Mouse (Mus musculus) kidney, embryonic 14.5 days (tissue): ENCODE measurements at regions not wholly inside any gene's neighbourhood (a gene's known extent, or its start where the extent isn't known, plus 50 kb on each side); places are given as distances from the start of the nearest gene placed in this dataset.

Source experiments
- ATAC-seq: fragments of 200-750 bp; cut with Nextera tagmentation; 2 replicates; pipeline ENCODE4 v1.8.0; 2017; ENCODE audit warnings: moderate number of reproducible peaks, mild to moderate bottlenecking, moderate TSS enrichment, moderate library complexity; ENCODE audit not compliant: low FRiP score, low TSS enrichment
- H3K27ac ChIP-seq: fragments of 300-500 bp; sonication (generic); 2 replicates; pipeline ENCODE4 v1.5.1; 2014; ENCODE audit warnings: low read depth, mild to moderate bottlenecking, low read length, moderate library complexity, mixed read lengths
- H3K27me3 ChIP-seq: fragments of 300-500 bp; sonication (generic); 2 replicates; pipeline ENCODE4 v1.6.1; 2014; ENCODE audit warnings: mild to moderate bottlenecking, low read length; ENCODE audit not compliant: control insufficient read depth, insufficient read depth
- H3K36me3 ChIP-seq: fragments of 300-500 bp; sonication (generic); 2 replicates; pipeline ENCODE4 v1.6.1; 2014; ENCODE audit warnings: low read length, mixed read lengths; ENCODE audit not compliant: control insufficient read depth, insufficient read depth
- H3K4me1 ChIP-seq: fragments of 300-500 bp; sonication (generic); 2 replicates; pipeline ENCODE4 v1.6.1; 2014; ENCODE audit warnings: low read length, mixed read lengths; ENCODE audit not compliant: control insufficient read depth, insufficient read depth
- H3K4me2 ChIP-seq: fragments of 300-500 bp; sonication (generic); replicated peaks from 2 replicates; pipeline ENCODE4 v1.6.1; 2014; ENCODE audit warnings: low read depth, mild to moderate bottlenecking, low read length
- H3K4me3 ChIP-seq: fragments of 300-500 bp; sonication (generic); 2 replicates; pipeline ENCODE4 v1.5.1; 2014; ENCODE audit warnings: mild to moderate bottlenecking, low read length
- H3K9ac ChIP-seq: fragments of 300-500 bp; sonication (generic); 2 replicates; pipeline ENCODE4 v1.6.1; 2014; ENCODE audit warnings: low read depth, mild to moderate bottlenecking, low read length, moderate library complexity
- H3K9me3 ChIP-seq: fragments of 300-500 bp; sonication (generic); 2 replicates; pipeline ENCODE4 v1.6.1; 2016; ENCODE audit warnings: low read length; ENCODE audit not compliant: control insufficient read depth
- WGBS: fragments of 180-500 bp; shearing (Covaris S2); extraction: QIAGEN DNeasy Blood & Tissue Kit; methylation state at CpG from one replicate; pipeline ENCODE4 v1.1.7; 2014; 5-methylcytosine and 5-hydroxymethylcytosine counted together

- peak; percentile 76; the same call in 1 of the 2 replicates for ATAC-seq
- 50% methylated on average over 3 of the region's 3 CpGs for WGBS
- no peaks in the 10 kb centered on the region for H3K36me3 ChIP-seq
Measured at GRCm38 (mm10) chrX:76077781-76078180, 186.3 kb upstream of the Cldn34b3 start.

GRCm38 (mm10) chrX:76082670-76083069, 181.4 kb upstream of the Cldn34b3 start:
- ATAC-seq: peak; percentile 49; the same call in 1 of the 2 replicates
- no peak overlapping the region for H3K4me2 ChIP-seq
- no peaks in the 10 kb centered on the region for H3K36me3 ChIP-seq
- WGBS: 75% methylated on average over 4 of the region's 4 CpGs
- H3K9me3 ChIP-seq: no peaks in the 10 kb centered on the region
- no peaks in the 10 kb centered on the region for H3K27me3 ChIP-seq
- no peaks in the 10 kb centered on the region for H3K4me1 ChIP-seq
- no peak overlapping the region for H3K9ac ChIP-seq
- H3K27ac ChIP-seq: no peak overlapping the region
- H3K4me3 ChIP-seq: no peak overlapping the region

More at GRCm38 (mm10) chrX:76077781-76078180, 186.3 kb upstream of the Cldn34b3 start:
- Histone ChIP-seq H3K4me1 (no peaks in the 10 kb centered on the region), H3K9me3 (no peaks in the 10 kb centered on the region), H3K4me2 (no peak overlapping the region), H3K9ac (no peak overlapping the region), H3K27ac (no peak overlapping the region), H3K4me3 (no peak overlapping the region), H3K27me3 (no peaks in the 10 kb centered on the region)

- no peaks in the 10 kb centered on the region for H3K4me1 ChIP-seq
- H3K4me3 ChIP-seq: no peak overlapping the region
- H3K27me3 ChIP-seq: no peaks in the 10 kb centered on the region
- no peak overlapping the region for H3K4me2 ChIP-seq
- H3K9ac ChIP-seq: no peak overlapping the region
- H3K9me3 ChIP-seq: no peaks in the 10 kb centered on the region
- ATAC-seq: no peak
- H3K36me3 ChIP-seq: no peaks in the 10 kb centered on the region
- 38% methylated on average over 4 of the region's 4 CpGs for WGBS
- no peak overlapping the region for H3K27ac ChIP-seq
Measured at GRCm38 (mm10) chrX:76110763-76111474, 153.2 kb upstream of the Cldn34b3 start.

- Histone ChIP-seq H3K27ac (no peak overlapping the region), H3K36me3 (no peaks in the 10 kb centered on the region), H3K27me3 (no peaks in the 10 kb centered on the region), H3K4me2 (no peak overlapping the region), H3K9ac (no peak overlapping the region), H3K4me1 (no peaks in the 10 kb centered on the region), H3K9me3 (no peaks in the 10 kb centered on the region), H3K4me3 (no peak overlapping the region)
- WGBS: 39% methylated on average over 1 of the region's 1 CpGs
- ATAC-seq: peak; percentile 55; the same call in 1 of the 2 replicates
Measured at GRCm38 (mm10) chrX:76116086-76116485, 148.0 kb upstream of the Cldn34b3 start.

GRCm38 (mm10) chrX:76116562-76116961, 147.5 kb upstream of the Cldn34b3 start:
- no peak overlapping the region for H3K9ac ChIP-seq
- no peak overlapping the region for H3K4me2 ChIP-seq
- 70% methylated on average over 1 of the region's 1 CpGs for WGBS
- no peak for ATAC-seq
- H3K4me1 ChIP-seq: no peaks in the 10 kb centered on the region
- H3K27me3 ChIP-seq: no peaks in the 10 kb centered on the region
- H3K27ac ChIP-seq: no peak overlapping the region
- H3K9me3 ChIP-seq: no peaks in the 10 kb centered on the region
- no peak overlapping the region for H3K4me3 ChIP-seq
- no peaks in the 10 kb centered on the region for H3K36me3 ChIP-seq

GRCm38 (mm10) chrX:76120936-76121335, 143.2 kb upstream of the Cldn34b3 start:
- Histone ChIP-seq H3K4me2 (no peak overlapping the region), H3K9ac (no peak overlapping the region), H3K27me3 (no peaks in the 10 kb centered on the region), H3K9me3 (no peaks in the 10 kb centered on the region), H3K4me3 (no peak overlapping the region), H3K4me1 (no peaks in the 10 kb centered on the region), H3K27ac (no peak overlapping the region), H3K36me3 (no peaks in the 10 kb centered on the region)
- no peak for ATAC-seq
- WGBS: 35% methylated on average over 3 of the region's 3 CpGs

GRCm38 (mm10) chrX:76123355-76123754, 140.7 kb upstream of the Cldn34b3 start:
- Histone ChIP-seq H3K9ac (no peak overlapping the region), H3K27ac (no peak overlapping the region), H3K9me3 (no peaks in the 10 kb centered on the region), H3K27me3 (no peaks in the 10 kb centered on the region), H3K4me2 (no peak overlapping the region), H3K4me1 (no peaks in the 10 kb centered on the region), H3K4me3 (no peak overlapping the region), H3K36me3 (no peaks in the 10 kb centered on the region)
- WGBS: 35% methylated on average over 2 of the region's 2 CpGs
- no peak for ATAC-seq

- H3K36me3 ChIP-seq: no peaks in the 10 kb centered on the region
- no peaks in the 10 kb centered on the region for H3K27me3 ChIP-seq
- ATAC-seq: no peak
- no peak overlapping the region for H3K27ac ChIP-seq
- no peaks in the 10 kb centered on the region for H3K4me1 ChIP-seq
- H3K4me2 ChIP-seq: no peak overlapping the region
- no peak overlapping the region for H3K9ac ChIP-seq
- no peaks in the 10 kb centered on the region for H3K9me3 ChIP-seq
- H3K4me3 ChIP-seq: no peak overlapping the region
- WGBS: 32% methylated on average over 2 of the region's 2 CpGs
Measured at GRCm38 (mm10) chrX:76137729-76138128, 126.4 kb upstream of the Cldn34b3 start.

DNA sequence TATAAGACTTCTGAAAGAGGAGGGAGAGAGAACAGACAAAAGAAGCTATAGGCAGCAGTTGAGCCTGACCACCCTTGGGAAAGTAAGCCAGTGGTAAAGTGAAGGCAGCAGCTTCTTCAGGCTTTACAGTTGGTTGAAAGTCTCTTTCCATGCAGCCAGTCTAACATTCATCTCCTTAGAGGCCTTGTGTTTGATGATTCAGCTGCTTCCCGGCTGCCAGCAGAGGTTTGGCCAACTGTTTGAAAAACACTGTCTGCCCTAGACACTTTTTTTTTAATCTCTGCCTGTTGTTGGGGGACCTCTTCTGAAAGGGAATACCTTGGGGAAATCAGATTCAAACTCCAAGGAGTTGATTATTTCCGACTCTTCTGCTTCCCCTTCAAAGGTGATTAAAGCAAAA, 123.1 kb upstream of the Cldn34b3 start:
- ATAC-seq: no peak
- H3K4me3 ChIP-seq: no peak overlapping the region
- H3K9me3 ChIP-seq: no peaks in the 10 kb centered on the region
- no peak overlapping the region for H3K9ac ChIP-seq
- H3K36me3 ChIP-seq: no peaks in the 10 kb centered on the region
- WGBS: 72% methylated on average over 2 of the region's 2 CpGs
- H3K4me1 ChIP-seq: no peaks in the 10 kb centered on the region
- H3K27me3 ChIP-seq: no peaks in the 10 kb centered on the region
- H3K4me2 ChIP-seq: no peak overlapping the region
- H3K27ac ChIP-seq: no peak overlapping the region
